Mouse (Mus musculus): ENCODE results near the gene Rhox6.
"Not testable (repeated sequence)": the region's sequence is repeated elsewhere in the genome, so short reads cannot be mapped to it uniquely, and the experiment has no call there.

Gene Rhox6

GRCm38 (mm10) chrX:37826610-37827009 lies at the start of gene Rhox6:
Gene Rhox6, plus strand, starts transcription at chrX:37826910.
- not testable (repeated sequence) for DNase-seq

- no peak for DNase-seq
These were observed 19.2 kb upstream of the Rhox6 start for GRCm38 (mm10) chrX:37807286-37808080.

- no peak for DNase-seq
These were observed 17.3 kb upstream of the Rhox6 start for GRCm38 (mm10) chrX:37809396-37809795.

- DNase-seq: peak; percentile 37 to 58
These were observed 15.5 kb upstream of the Rhox6 start for GRCm38 (mm10) chrX:37811179-37811578.

- peak in 1 of 2 experiments; percentile 3 for DNase-seq
These were observed 11.0 kb upstream of the Rhox6 start for GRCm38 (mm10) chrX:37815665-37816064.

GRCm38 (mm10) chrX:37831386-37831785 lies 4.7 kb downstream of the Rhox6 start, which contains the start of gene Rhox7a:
Gene Rhox7a, plus strand, starts transcription at chrX:37831686.
- not testable (repeated sequence) for DNase-seq

- no peak for DNase-seq
These were observed 44.9 kb downstream of the Rhox6 start for GRCm38 (mm10) chrX:37871641-37872040.

- no peak for DNase-seq
These were observed 52.1 kb downstream of the Rhox6 start, which contains the start of gene Rhox8 for GRCm38 (mm10) chrX:37878844-37879243. Gene Rhox8, minus strand, starts transcription at chrX:37878944.
